Mouse (Mus musculus) heart, adult 2 months (tissue): ENCODE measurements around the gene Trem2. TPM values are rescaled to one million over a fixed set of nuclear protein-coding genes. Genes with fewer than 3 reads are reported as not detected.
A peak's percentile ranks its signal among the peaks of the same experiment; 100 is the strongest.

Experiments used
- DNase-seq, 2 experiments: peaks; one replicate each; pipeline ENCODE4 v3.0.0; 2021
- H3K27ac ChIP-seq: fragments of 200-600 bp; 2 replicates; pipeline ENCODE4 v1.8.1; 2022
- H3K27me3 ChIP-seq: fragments of 200-500 bp; 2 replicates; pipeline ENCODE4 v1.6.1; 2012; ENCODE audit warnings: mild to moderate bottlenecking, low read length, inconsistent platforms, mixed read lengths; ENCODE audit not compliant: control insufficient read depth, insufficient read depth
- H3K36me3 ChIP-seq: fragments of 200-500 bp; 2 replicates; pipeline ENCODE4 v1.6.1; 2012; ENCODE audit warnings: low read length, inconsistent platforms; ENCODE audit not compliant: control insufficient read depth, insufficient read depth
- H3K4me1 ChIP-seq: fragments of 200-500 bp; 2 replicates; pipeline ENCODE4 v1.6.1; 2011; ENCODE audit warnings: low read length; ENCODE audit not compliant: control insufficient read depth, insufficient read depth
- H3K4me3 ChIP-seq: fragments of 200-600 bp; 2 replicates; pipeline ENCODE4 v1.8.1; 2022
- H3K79me2 ChIP-seq: fragments of 200-500 bp; replicated peaks from 2 replicates; pipeline ENCODE4 v1.6.1; 2012; ENCODE audit warnings: mild to moderate bottlenecking, inconsistent platforms, low read length, moderate library complexity, mixed read lengths; ENCODE audit not compliant: control insufficient read depth, insufficient read depth
- H3K9ac ChIP-seq: fragments of 200-500 bp; 2 replicates; pipeline ENCODE4 v1.6.1; 2012; ENCODE audit warnings: low read depth, mild to moderate bottlenecking, control low read depth, inconsistent platforms, low read length, mixed read lengths
- CTCF ChIP-seq: fragments of 200-600 bp; IDR thresholded peaks from 2 replicates; pipeline ENCODE4 v1.8.1; 2022; ENCODE audit warnings: antibody characterized with exemption, mild to moderate bottlenecking, moderate library complexity
- EP300 ChIP-seq: fragments of 200-500 bp; IDR thresholded peaks from 2 replicates; pipeline ENCODE4 v1.6.1; 2011; ENCODE audit warnings: low read depth, low read length, control low read depth; ENCODE audit not compliant: insufficient read depth
- POLR2A ChIP-seq: fragments of 200-500 bp; IDR thresholded peaks from 2 replicates; pipeline ENCODE4 v1.6.1; 2011; ENCODE audit warnings: mild to moderate bottlenecking, low read depth, low read length, control low read depth; ENCODE audit not compliant: insufficient read depth
- WGBS: fragments of 180-500 bp; shearing (Covaris S2); methylation state at CpG from one replicate; pipeline ENCODE4 v1.1.7; 2018; 5-methylcytosine and 5-hydroxymethylcytosine counted together
- intact Hi-C: fragments of 180-260 bp; cut with DNase I; formaldehyde crosslinking; loops from one replicate; pipeline ENCODE4 v1.15.1; 2025
- polyA plus RNA-seq: library from polyadenylated mRNA; depleted of rRNA; stranded (reverse); fragments of >200 nt; gene quantifications from 2 replicates; pipeline ENCODE4 v1.2.3, GENCODE M21; 2012
- total RNA-seq, 2 experiments: library from RNA; stranded (reverse); gene quantifications; 2 replicates each; pipeline ENCODE4 v1.2.3; 2021

Trem2 gene
- total and polyA plus RNA-seq, 3 experiments: 1.4 to 3.5 (median 1.5) TPM

GRCm38 (mm10) chr17:48372987-48373386 is 26.8 kb downstream of the Trem2 start:
- Histone ChIP-seq H3K79me2 (no peaks in the 10 kb centered on the region), H3K9ac (no peak overlapping the region), H3K36me3 (no peaks in the 10 kb centered on the region), H3K27me3 (no peaks in the 10 kb centered on the region), H3K4me3 (no peak overlapping the region), H3K27ac (no peak overlapping the region), H3K4me1 (no peaks in the 10 kb centered on the region)
- TF ChIP-seq POLR2A (no peak), EP300 (no peak), CTCF (no peak)
- intact Hi-C loops: no loop called here
- WGBS: 67% methylated on average over 8 of the region's 8 CpGs
- DNase-seq: no peak

- no peak overlapping the region for H3K4me3 ChIP-seq
- no peak for DNase-seq
- H3K27ac ChIP-seq: no peak overlapping the region
- intact Hi-C loops: no loop called here
- H3K4me1 ChIP-seq: no peaks in the 10 kb centered on the region
- H3K9ac ChIP-seq: no peak overlapping the region
- H3K27me3 ChIP-seq: no peaks in the 10 kb centered on the region
- no peaks in the 10 kb centered on the region for H3K79me2 ChIP-seq
- TF ChIP-seq EP300 (no peak), CTCF (no peak), POLR2A (no peak)
- H3K36me3 ChIP-seq: no peaks in the 10 kb centered on the region
- 85% methylated on average over 1 of the region's 1 CpGs for WGBS
These were observed 29.9 kb downstream of the Trem2 start for GRCm38 (mm10) chr17:48376102-48376501.

GRCm38 (mm10) chr17:48379050-48379449 is 32.8 kb downstream of the Trem2 start:
- TF ChIP-seq CTCF (no peak), POLR2A (no peak), EP300 (no peak)

GRCm38 (mm10) chr17:48385786-48386461 is 39.7 kb downstream of the Trem2 start:
- intact Hi-C loops: no loop called here
- 53% methylated on average over 2 of the region's 2 CpGs for WGBS
- peak in 1 of 2 experiments; percentile 11 for DNase-seq

More at GRCm38 (mm10) chr17:48379050-48379449, 32.8 kb downstream of the Trem2 start:
- no peak overlapping the region for H3K9ac ChIP-seq
- H3K27ac ChIP-seq: no peak overlapping the region
- intact Hi-C loops: no loop called here
- no peaks in the 10 kb centered on the region for H3K4me1 ChIP-seq
- no peaks in the 10 kb centered on the region for H3K27me3 ChIP-seq
- H3K36me3 ChIP-seq: no peaks in the 10 kb centered on the region
- H3K79me2 ChIP-seq: no peaks in the 10 kb centered on the region
- no peak for DNase-seq
- H3K4me3 ChIP-seq: no peak overlapping the region

GRCm38 (mm10) chr17:48388666-48389065 is 42.5 kb downstream of the Trem2 start:
- Histone ChIP-seq H3K4me3 (no peak overlapping the region), H3K4me1 (no peaks in the 10 kb centered on the region), H3K9ac (no peak overlapping the region), H3K27me3 (no peaks in the 10 kb centered on the region), H3K27ac (no peak overlapping the region), H3K79me2 (no peaks in the 10 kb centered on the region), H3K36me3 (no peaks in the 10 kb centered on the region)
- TF ChIP-seq POLR2A (no peak), EP300 (no peak), CTCF (no peak)
- DNase-seq: no peak
- intact Hi-C loops: no loop called here
- WGBS: 91% methylated on average over 2 of the region's 2 CpGs

More at GRCm38 (mm10) chr17:48385786-48386461, 39.7 kb downstream of the Trem2 start:
- TF ChIP-seq EP300 (no peak), CTCF (no peak), POLR2A (no peak)
- no peak overlapping the region for H3K27ac ChIP-seq
- no peaks in the 10 kb centered on the region for H3K27me3 ChIP-seq
- no peaks in the 10 kb centered on the region for H3K36me3 ChIP-seq
- no peaks in the 10 kb centered on the region for H3K79me2 ChIP-seq
- H3K9ac ChIP-seq: no peak overlapping the region
- no peak overlapping the region for H3K4me3 ChIP-seq
- no peaks in the 10 kb centered on the region for H3K4me1 ChIP-seq

GRCm38 (mm10) chr17:48389442-48389841 is 43.2 kb downstream of the Trem2 start:
- Histone ChIP-seq H3K27ac (no peak overlapping the region), H3K9ac (no peak overlapping the region), H3K4me1 (no peaks in the 10 kb centered on the region), H3K27me3 (no peaks in the 10 kb centered on the region), H3K36me3 (no peaks in the 10 kb centered on the region), H3K4me3 (no peak overlapping the region), H3K79me2 (no peaks in the 10 kb centered on the region)
- TF ChIP-seq POLR2A (no peak), EP300 (no peak), CTCF (no peak)
- no peak for DNase-seq
- intact Hi-C loops: no loop called here
- WGBS: 76% methylated on average over 5 of the region's 5 CpGs
